ENCODE assay signal across 26 mouse cellular contexts in the genomic region with DNA sequence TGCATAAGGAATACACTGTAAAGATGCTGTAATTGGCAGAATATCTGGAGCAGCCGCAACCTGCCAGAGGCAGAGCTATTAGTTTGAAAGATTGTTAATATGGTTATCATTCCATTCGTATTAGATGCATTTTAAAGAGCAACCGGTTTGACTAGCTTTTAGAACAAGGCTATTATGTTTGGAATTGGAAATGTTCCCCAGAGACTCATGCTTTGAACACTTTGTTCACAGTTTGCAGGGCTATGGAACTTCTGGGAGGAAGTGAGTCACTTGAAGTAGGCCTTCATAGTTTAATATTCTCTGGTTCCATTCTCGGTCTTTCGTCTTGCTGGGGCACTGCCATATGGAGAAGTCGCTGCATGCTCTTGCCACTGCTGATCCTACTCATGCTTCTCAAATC.
DNase-seq lines count a peak whose midpoint lies in the region; TF ChIP-seq lines count a peak whose summit lies in the region.
"Had no signal": no experiment of that assay in that cellular context is flagged by ENCODE, and none has a peak within 500 bp of the region (broad histone marks: within the 10 kb centered on the region; RNA-seq: fewer than 3 reads in every experiment).

No protein-coding gene starts in this region.

- no peak for TF ChIP-seq CTCF in gastrocnemius, adult 2 months (IDR thresholded peaks at IDR 0.05)
- no peak for TF ChIP-seq CTCF in embryonic fibroblast, embryonic 13.5 days (IDR thresholded peaks at IDR 0.05; ENCODE audit: borderline replicate concordance, insufficient read depth, low read length)

- H3K4me1 ChIP-seq in heart, embryonic 10.5 days: no peaks in the 10 kb centered on the region
- peaks cover 10% of the 10 kb centered on the region; the same call in 1 of the 2 replicates for H3K4me1 ChIP-seq in embryonic fibroblast, embryonic 13.5 days (ENCODE audit: control insufficient read depth, insufficient read depth, low read length)
- H3K4me1 ChIP-seq: kidney, embryonic 15.5 days; limb, embryonic 13.5 days; liver, embryonic 13.5 days; midbrain, embryonic 12.5 days; neural tube, embryonic 12.5 days had no signal

- intact Hi-C loops in gastrocnemius, adult 2 months (cut with DNase I): no loop called here
- intact Hi-C loops in heart, postnatal 25 days (cut with DNase I): no loop called here

- H3K36me3 ChIP-seq in heart, embryonic 10.5 days: no peaks in the 10 kb centered on the region
- H3K36me3 ChIP-seq: G1E; kidney, embryonic 15.5 days; limb, embryonic 13.5 days; liver, embryonic 13.5 days; midbrain, embryonic 12.5 days; neural tube, embryonic 12.5 days had no signal

- H3K4me3 ChIP-seq in gastrocnemius, adult 2 months: no peak overlapping the region
- H3K4me3 ChIP-seq in heart, embryonic 10.5 days: no peak overlapping the region
- no peak overlapping the region for H3K4me3 ChIP-seq in embryonic fibroblast, embryonic 13.5 days (ENCODE audit: insufficient read depth, low read length)
- H3K4me3 ChIP-seq: kidney, embryonic 15.5 days; limb, embryonic 13.5 days; liver, embryonic 13.5 days; midbrain, embryonic 12.5 days; neural tube, embryonic 12.5 days had no signal

- TF ChIP-seq POLR2A in embryonic fibroblast, embryonic 13.5 days (IDR thresholded peaks at IDR 0.05; ENCODE audit: low read depth, low read length): no peak

- H3K27me3 ChIP-seq in heart, embryonic 10.5 days (ENCODE audit: insufficient read depth, poor library complexity, severe bottlenecking): no peaks in the 10 kb centered on the region
- H3K27me3 ChIP-seq: CH12.LX; kidney, embryonic 15.5 days; limb, embryonic 13.5 days; liver, embryonic 13.5 days; midbrain, embryonic 12.5 days; neural tube, embryonic 12.5 days had no signal

- H3K9me3 ChIP-seq in heart, embryonic 10.5 days: no peaks in the 10 kb centered on the region
- H3K9me3 ChIP-seq: kidney, embryonic 15.5 days; limb, embryonic 13.5 days; liver, embryonic 13.5 days; midbrain, embryonic 12.5 days; neural tube, embryonic 12.5 days had no signal

- 86% methylated on average over 6 of the region's 6 CpGs for WGBS in heart, embryonic 10.5 days

- 0 out of 2 replicates have a peak overlapping the region, but pooled peaks have one; percentile 12 for H3K27ac ChIP-seq in gastrocnemius, adult 2 months
- H3K27ac ChIP-seq in heart, embryonic 10.5 days: no peak overlapping the region
- peak overlapping the region; percentile 88 for H3K27ac ChIP-seq in embryonic fibroblast, embryonic 13.5 days (ENCODE audit: insufficient read depth, low read length)
- H3K27ac ChIP-seq: kidney, embryonic 15.5 days; limb, embryonic 13.5 days; liver, embryonic 13.5 days; midbrain, embryonic 12.5 days; neural tube, embryonic 12.5 days had no signal

- peak; percentile 22 for DNase-seq in gastrocnemius, adult 2 months
- DNase-seq in gastrocnemius, postnatal 10 days: no peak
- DNase-seq in heart, postnatal 25 days (ENCODE audit: low spot score): peak; percentile 2
- no peak for DNase-seq in heart, embryonic 10.5 days (ENCODE audit: low spot score)
- peak; percentile 59 for DNase-seq in Muller cell, postnatal 12 days (ENCODE audit: inconsistent ontology term)
- no peak for DNase-seq in ovary, postnatal 36 days (ENCODE audit: low spot score)
- DNase-seq: adrenal gland, adult 2 months; B cell, adult 2 months; cerebellum, adult 8-10 months; cerebellum, postnatal 36 days; embryo, embryonic 11 days; forebrain, postnatal 0 days; kidney, postnatal 36 days; liver, embryonic 13.5 days; lung, adult 2 months; lung, postnatal 14 days; retina, postnatal 1 day; right cerebral cortex, postnatal 25 days; thymus, postnatal 25 days had no signal

Comparison
In these comparisons a context has a peak if more than half of its experiments do, and no peak if none do; other contexts are left out.
1. DNase-seq: peak in gastrocnemius, adult 2 months (single experiment), heart, postnatal 25 days (single experiment) and Muller cell, postnatal 12 days (single experiment); none in gastrocnemius, postnatal 10 days (single experiment), heart, embryonic 10.5 days (single experiment) and ovary, postnatal 36 days (single experiment).